Mouse (Mus musculus) liver, embryonic 13.5 days (tissue): ENCODE data around the gene Cfl2. TPM values are rescaled to one million over a fixed set of nuclear protein-coding genes. Genes with fewer than 3 reads are reported as not detected.
A peak's percentile ranks its signal among the peaks of the same experiment; 100 is the strongest.
"Not testable (repeated sequence)": the region's sequence is repeated elsewhere in the genome, so short reads cannot be mapped to it uniquely, and the experiment has no call there.

Source experiments
- ATAC-seq: fragments of 200-750 bp; cut with Nextera tagmentation; 2 replicates; pipeline ENCODE4 v1.8.0; 2017; ENCODE audit warnings: low read depth, mild to moderate bottlenecking, moderate number of reproducible peaks, moderate library complexity
- DNase-seq: peaks from one replicate; pipeline ENCODE4 v3.0.0; 2022
- H3K27ac ChIP-seq: fragments of 300-500 bp; sonication (generic); 2 replicates; pipeline ENCODE4 v1.5.1; 2015; ENCODE audit warnings: moderate library complexity, mild to moderate bottlenecking, inconsistent platforms
- H3K27me3 ChIP-seq: fragments of 300-500 bp; sonication (generic); 2 replicates; pipeline ENCODE4 v1.6.1; 2015; ENCODE audit warnings: mild to moderate bottlenecking, inconsistent platforms
- H3K36me3 ChIP-seq: fragments of 300-500 bp; sonication (generic); 2 replicates; pipeline ENCODE4 v1.6.1; 2015; ENCODE audit warnings: mild to moderate bottlenecking, inconsistent platforms
- H3K4me1 ChIP-seq: fragments of 300-500 bp; sonication (generic); replicated peaks from 2 replicates; pipeline ENCODE4 v1.6.1; 2015; ENCODE audit warnings: inconsistent platforms
- H3K4me2 ChIP-seq: fragments of 300-500 bp; sonication (generic); 2 replicates; pipeline ENCODE4 v1.6.1; 2015; ENCODE audit warnings: inconsistent platforms, mild to moderate bottlenecking, moderate library complexity
- H3K4me3 ChIP-seq: fragments of 300-500 bp; sonication (generic); replicated peaks from 2 replicates; pipeline ENCODE4 v1.5.1; 2015; ENCODE audit warnings: mild to moderate bottlenecking, inconsistent platforms
- H3K9ac ChIP-seq: fragments of 300-500 bp; sonication (generic); 2 replicates; pipeline ENCODE4 v1.6.1; 2015; ENCODE audit warnings: mild to moderate bottlenecking, inconsistent platforms
- H3K9me3 ChIP-seq: fragments of 300-500 bp; sonication (generic); replicated peaks from 2 replicates; pipeline ENCODE4 v1.6.1; 2016; ENCODE audit warnings: inconsistent platforms
- WGBS: fragments of 180-500 bp; shearing (Covaris S2); methylation state at CpG from one replicate; pipeline ENCODE4 v1.1.7; 2015; ENCODE audit not compliant: insufficient replicate concordance; 5-methylcytosine and 5-hydroxymethylcytosine counted together
- polyA plus RNA-seq: library from polyadenylated mRNA; unstranded; fragments of >200 nt; fragmentation: Nextera tagmentation; extraction: Ambion mirVana; gene quantifications from 2 replicates; pipeline ENCODE4 v1.2.1, GENCODE M21; 2015

Gene Cfl2
- 37.1 and 44.2 TPM in 2 replicates for polyA plus RNA-seq

DNA sequence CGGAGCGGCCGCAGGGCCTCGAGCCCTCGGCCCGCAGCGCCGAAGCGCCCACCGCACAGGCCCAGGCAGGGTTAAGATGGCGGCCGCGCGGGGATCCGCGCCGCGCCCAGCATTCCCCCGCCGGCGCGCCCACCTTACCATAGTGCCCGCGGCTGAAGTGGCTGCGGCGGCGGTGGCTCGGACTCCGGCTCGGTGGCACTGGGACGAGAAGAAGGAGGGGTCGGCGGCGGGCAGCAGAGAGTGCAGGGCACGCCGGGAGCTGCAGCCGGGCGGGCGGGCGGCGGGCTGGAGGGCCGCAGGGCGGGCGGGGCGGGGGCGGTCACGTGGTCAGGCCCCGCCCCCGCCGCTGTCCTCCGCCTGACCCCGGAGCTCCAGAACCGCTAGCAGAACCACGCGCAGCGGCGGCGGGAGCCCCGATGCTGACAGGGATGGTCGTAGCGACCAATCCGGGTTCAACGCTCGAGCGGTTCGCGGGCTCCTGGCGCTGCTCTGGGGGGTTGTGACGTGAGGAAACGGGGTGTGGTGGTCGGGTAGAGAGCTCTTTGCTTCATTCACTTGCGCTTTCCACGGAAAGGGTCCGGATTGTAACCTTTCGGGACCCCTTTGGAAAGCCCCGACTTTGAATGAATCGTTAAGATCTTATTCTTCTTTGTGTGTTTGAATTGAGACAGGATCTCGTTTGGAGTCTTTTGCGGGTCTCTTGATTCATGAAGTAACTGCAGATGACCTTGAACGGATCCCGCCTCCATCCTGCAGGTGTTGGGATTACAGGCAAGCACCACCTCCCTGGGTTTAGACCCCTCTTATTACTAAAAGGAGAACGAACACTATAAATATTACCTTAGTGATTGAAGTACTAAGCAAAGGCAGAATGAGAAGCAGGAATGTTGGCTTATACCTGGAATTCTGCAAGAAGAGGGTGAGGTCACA is at the start of gene Cfl2:
Gene Cfl2 (minus strand): TSS at position 272 of the 930 bp plus-strand sequence.
- 1% methylated on average over 60 of the region's 82 CpGs for WGBS
- Histone ChIP-seq H3K9me3 (no peaks in the 10 kb centered on the region), H3K9ac (peak within 1 kb of the TSS; percentile 99), H3K27me3 (no peaks in the 10 kb centered on the region), H3K27ac (peak within 1 kb of the TSS; percentile 95), H3K4me2 (peak within 1 kb of the TSS; percentile 85), H3K4me1 (peaks cover 17% of the 10 kb centered on the region), H3K4me3 (peak within 1 kb of the TSS; percentile 99), H3K36me3 (peaks cover 14% of the 10 kb centered on the region)
- DNase-seq, result peak; percentile 72
- peak; percentile 91 for ATAC-seq

DNA sequence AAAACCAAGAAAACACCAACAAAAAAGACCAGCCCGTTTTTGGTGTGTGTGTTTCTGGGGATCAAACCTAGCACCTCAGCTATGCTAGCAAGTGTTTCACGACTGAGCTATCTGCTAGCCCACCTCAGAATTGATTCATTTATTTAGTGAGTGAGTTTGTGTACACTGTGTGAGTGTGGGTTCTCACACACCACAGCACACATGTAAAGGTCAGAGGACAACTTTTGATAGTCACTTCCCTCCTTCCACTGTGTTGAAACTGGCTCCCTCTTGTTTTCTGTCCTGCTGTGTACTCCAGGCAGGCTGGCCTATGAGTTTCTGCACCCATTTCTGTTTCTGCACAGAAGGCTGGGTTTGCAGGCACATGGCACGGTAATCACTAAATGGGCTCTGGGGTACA is 47.7 kb upstream of the Cfl2 start:
- no peaks in the 10 kb centered on the region for H3K4me1 ChIP-seq
- DNase-seq (no peak), ATAC-seq (no peak)
- no peak overlapping the region for H3K4me3 ChIP-seq
- H3K4me2 ChIP-seq, result no peak overlapping the region
- H3K9ac ChIP-seq, result no peak overlapping the region
- 78% methylated on average over 3 of the region's 3 CpGs for WGBS
- no peaks in the 10 kb centered on the region for H3K9me3 ChIP-seq
- peaks cover 89% of the 10 kb centered on the region for H3K36me3 ChIP-seq
- H3K27ac ChIP-seq, result no peak overlapping the region
- no peaks in the 10 kb centered on the region for H3K27me3 ChIP-seq

DNA sequence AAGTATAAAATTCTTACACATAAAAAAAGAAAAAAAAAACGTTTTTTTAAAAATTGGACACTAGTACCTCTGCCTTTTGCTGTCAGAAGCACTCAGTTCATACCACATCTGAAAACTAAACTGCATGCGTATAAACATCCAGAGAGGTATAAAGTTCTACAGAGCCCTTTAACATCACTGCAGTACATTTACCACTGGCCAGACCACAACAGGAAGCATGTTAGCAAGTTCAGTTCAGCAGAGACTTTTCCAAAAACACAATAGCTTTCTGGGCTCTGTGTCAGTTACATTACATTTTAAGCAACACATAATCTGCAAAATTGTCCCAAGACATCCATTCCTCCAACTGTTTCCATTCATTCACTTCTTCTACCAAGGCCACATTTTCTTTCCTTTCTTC is 29.9 kb upstream of the Cfl2 start:
- H3K4me2 ChIP-seq, H3K27me3 ChIP-seq, H3K4me3 ChIP-seq, H3K9ac ChIP-seq, ATAC-seq, H3K9me3 ChIP-seq, H3K27ac ChIP-seq, DNase-seq, H3K4me1 ChIP-seq: not testable (repeated sequence)
- H3K36me3 ChIP-seq, result peaks cover 51% of the 10 kb centered on the region
- 49% methylated on average over 2 of the region's 2 CpGs for WGBS

DNA sequence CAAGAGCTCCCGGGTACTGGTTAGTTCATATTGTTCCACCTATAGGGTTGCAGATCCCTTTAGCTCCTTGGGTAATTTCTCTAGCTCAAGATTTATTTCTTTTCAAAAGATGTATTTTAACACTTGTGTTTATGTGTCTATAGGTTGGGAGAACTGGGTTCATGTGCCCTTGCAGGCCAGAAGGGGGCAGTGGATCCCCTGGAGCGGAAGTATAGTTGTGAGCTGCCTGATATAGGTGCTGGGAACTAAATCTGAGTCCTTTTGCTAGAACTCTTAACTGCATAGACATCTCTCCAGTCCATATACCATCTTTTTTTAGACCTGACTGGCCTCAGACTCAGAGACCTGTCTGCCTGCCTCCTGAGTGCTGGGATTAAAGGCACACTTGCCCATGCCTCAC is 27.7 kb upstream of the Cfl2 start:
- Histone ChIP-seq H3K9me3 (no peaks in the 10 kb centered on the region), H3K27ac (no peak overlapping the region), H3K9ac (no peak overlapping the region), H3K36me3 (peaks cover 29% of the 10 kb centered on the region), H3K27me3 (no peaks in the 10 kb centered on the region), H3K4me3 (no peak overlapping the region), H3K4me2 (no peak overlapping the region), H3K4me1 (no peaks in the 10 kb centered on the region)
- WGBS, result 87% methylated on average over 2 of the region's 2 CpGs
- no peak for DNase-seq
- ATAC-seq, result no peak

DNA sequence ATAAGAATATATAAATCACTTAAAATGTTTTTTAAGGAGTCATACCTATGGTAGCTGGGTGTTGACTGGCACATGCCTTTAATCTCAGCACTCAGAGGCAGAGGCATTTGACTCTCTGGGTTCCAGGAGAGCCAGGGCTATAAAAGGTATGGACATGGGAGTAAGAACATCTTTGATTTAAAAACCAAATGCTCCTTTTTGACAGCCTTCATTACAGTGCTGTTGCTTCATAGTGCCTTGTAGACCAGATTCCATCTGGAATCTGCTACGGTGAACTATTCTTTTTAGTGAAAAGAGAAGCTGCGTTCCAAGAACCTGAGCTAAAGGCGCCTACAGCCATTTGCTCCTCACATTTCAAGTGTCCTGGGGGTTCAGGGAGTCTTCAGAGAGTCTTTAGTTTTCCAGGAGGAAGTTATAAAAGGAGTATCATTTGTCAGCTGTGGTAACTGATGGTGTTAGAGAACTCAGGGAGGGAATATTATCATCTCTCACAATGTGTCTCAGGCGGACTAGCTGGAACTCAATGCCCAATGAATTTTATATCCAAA is 25.0 kb upstream of the Cfl2 start:
- ATAC-seq (no peak), DNase-seq (no peak)
- 75% methylated on average over 4 of the region's 4 CpGs for WGBS
- Histone ChIP-seq H3K4me2 (no peak overlapping the region), H3K9ac (no peak overlapping the region), H3K9me3 (no peaks in the 10 kb centered on the region), H3K4me1 (no peaks in the 10 kb centered on the region), H3K4me3 (no peak overlapping the region), H3K27me3 (no peaks in the 10 kb centered on the region), H3K27ac (no peak overlapping the region), H3K36me3 (peaks cover 16% of the 10 kb centered on the region)

DNA sequence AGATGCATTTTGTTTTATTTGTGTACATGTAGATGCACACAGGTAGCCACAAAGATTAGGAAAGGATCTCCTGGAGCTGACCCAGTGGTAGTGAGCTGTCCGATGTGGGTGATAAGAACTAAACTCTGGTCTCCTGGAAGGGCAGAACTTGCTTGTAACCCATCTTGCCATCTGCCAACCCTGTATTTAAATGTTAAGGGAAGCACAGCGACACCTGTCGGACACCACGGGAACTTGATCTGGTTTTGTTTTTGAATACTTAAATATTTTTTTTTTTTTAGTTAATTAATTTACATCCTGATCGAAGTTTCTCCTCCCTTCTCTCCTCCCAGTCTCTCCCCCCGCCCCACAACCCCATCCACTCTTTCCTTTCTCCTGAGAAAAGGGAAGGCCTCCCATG is 17.0 kb upstream of the Cfl2 start:
- H3K4me2 ChIP-seq, result no peak overlapping the region
- no peaks in the 10 kb centered on the region for H3K9me3 ChIP-seq
- H3K4me3 ChIP-seq, result no peak overlapping the region
- WGBS, result 5% methylated on average over 6 of the region's 6 CpGs
- no peak overlapping the region for H3K9ac ChIP-seq
- no peak overlapping the region for H3K27ac ChIP-seq
- DNase-seq (peak; percentile 37), ATAC-seq (no peak)
- no peaks in the 10 kb centered on the region for H3K27me3 ChIP-seq
- no peaks in the 10 kb centered on the region for H3K4me1 ChIP-seq
- no peaks in the 10 kb centered on the region for H3K36me3 ChIP-seq

DNA sequence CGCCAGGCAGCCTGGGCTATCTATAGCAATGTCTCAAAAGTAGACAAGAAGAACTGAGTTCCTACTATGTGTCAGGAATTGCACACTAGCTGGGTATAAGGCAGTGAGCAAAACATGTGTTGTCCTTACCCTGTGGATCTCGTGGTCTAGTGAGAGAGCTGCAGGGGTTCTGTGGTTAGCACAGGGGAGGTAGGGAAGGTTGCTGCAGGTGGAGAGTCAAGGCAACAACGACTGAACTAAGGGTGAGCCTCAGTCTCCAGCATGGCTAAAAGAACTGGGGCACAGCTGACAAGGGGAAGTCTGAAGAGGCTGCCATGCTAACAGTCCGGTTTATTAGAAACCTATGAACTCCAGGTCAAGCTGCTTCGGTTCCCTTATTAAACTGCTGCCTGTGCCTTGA is 16.5 kb upstream of the Cfl2 start:
- no peak for ATAC-seq
- Histone ChIP-seq H3K4me1 (no peaks in the 10 kb centered on the region), H3K4me2 (no peak overlapping the region), H3K9ac (no peak overlapping the region), H3K4me3 (no peak overlapping the region), H3K36me3 (no peaks in the 10 kb centered on the region), H3K27me3 (no peaks in the 10 kb centered on the region), H3K27ac (no peak overlapping the region), H3K9me3 (no peaks in the 10 kb centered on the region)
- DNase-seq, result no peak
- 54% methylated on average over 5 of the region's 5 CpGs for WGBS

DNA sequence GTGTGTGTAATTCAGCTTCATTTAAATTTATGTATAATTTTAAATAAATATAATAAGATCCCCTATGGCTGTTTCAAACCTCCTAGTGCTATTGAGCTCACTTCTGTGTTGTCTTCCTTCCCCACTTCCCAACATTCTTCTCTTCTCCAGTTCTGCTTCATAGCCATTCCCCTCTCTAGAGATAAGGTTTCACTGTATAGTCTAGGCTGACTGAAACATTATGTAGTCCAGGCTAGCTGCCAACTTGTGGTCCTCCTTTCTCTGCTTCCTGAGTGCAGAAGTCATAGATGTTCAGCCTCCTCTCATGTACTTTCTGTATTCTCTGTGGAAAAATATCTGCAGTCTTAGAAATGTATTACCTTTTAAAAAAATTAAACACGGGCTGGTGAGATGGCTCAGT is 15.2 kb upstream of the Cfl2 start:
- 50% methylated on average over 1 of the region's 1 CpGs for WGBS
- no peaks in the 10 kb centered on the region for H3K4me1 ChIP-seq
- DNase-seq, result no peak

DNA sequence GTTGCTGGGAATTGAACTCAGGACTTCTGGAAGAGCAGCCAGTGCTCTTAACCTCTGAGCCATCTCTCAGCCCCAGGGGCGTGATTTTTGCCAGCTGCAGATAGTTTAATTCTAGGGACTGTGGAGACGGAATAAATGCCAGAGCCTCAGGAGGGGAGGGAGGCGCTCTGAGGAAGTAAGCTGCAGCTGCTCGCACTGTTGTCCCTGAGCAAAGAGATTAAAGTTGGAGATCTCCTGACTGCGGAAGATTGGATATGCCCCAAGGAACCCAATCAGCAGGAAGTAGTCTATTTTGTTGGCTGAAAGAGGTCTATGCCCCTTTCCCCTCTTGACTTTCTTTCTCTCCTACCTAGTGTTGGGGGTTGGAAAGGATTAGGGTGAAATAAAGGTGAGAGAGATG is 14.2 kb upstream of the Cfl2 start:
- Histone ChIP-seq H3K27me3 (no peaks in the 10 kb centered on the region), H3K27ac (no peak overlapping the region), H3K9me3 (no peaks in the 10 kb centered on the region), H3K36me3 (no peaks in the 10 kb centered on the region), H3K9ac (no peak overlapping the region), H3K4me3 (no peak overlapping the region), H3K4me2 (no peak overlapping the region), H3K4me1 (no peaks in the 10 kb centered on the region)
- ATAC-seq, result no peak
- no peak for DNase-seq
- 29% methylated on average over 5 of the region's 5 CpGs for WGBS

More for the DNA sequence above, 15.2 kb upstream of the Cfl2 start:
- H3K9me3 ChIP-seq, result no peaks in the 10 kb centered on the region
- no peak overlapping the region for H3K27ac ChIP-seq
- H3K4me2 ChIP-seq, result no peak overlapping the region
- ATAC-seq, result no peak
- H3K4me3 ChIP-seq, result no peak overlapping the region
- no peaks in the 10 kb centered on the region for H3K27me3 ChIP-seq
- H3K9ac ChIP-seq, result no peak overlapping the region
- H3K36me3 ChIP-seq, result no peaks in the 10 kb centered on the region

DNA sequence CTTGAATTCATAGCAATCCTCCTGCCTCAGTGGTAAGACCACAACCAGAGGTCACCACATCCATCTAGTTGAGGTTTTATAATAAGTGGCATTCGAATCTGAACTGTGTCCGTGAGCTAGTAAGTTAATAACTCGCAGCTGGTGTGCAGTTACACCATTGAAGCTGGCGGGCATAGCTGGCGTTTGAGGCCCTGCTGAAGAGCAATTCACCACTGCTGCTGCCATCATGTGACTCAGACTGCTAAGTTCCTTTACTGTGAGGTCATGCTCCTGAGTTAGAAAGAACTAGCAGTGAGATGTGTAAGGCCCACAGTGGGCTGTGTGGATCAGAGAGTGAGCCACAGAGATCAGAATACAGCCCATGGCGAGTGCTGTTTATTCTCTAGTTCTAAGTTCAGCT is 12.0 kb upstream of the Cfl2 start:
- ATAC-seq (no peak), DNase-seq (no peak)
- Histone ChIP-seq H3K4me2 (no peak overlapping the region), H3K9ac (no peak overlapping the region), H3K36me3 (no peaks in the 10 kb centered on the region), H3K27me3 (no peaks in the 10 kb centered on the region), H3K4me1 (no peaks in the 10 kb centered on the region), H3K4me3 (no peak overlapping the region), H3K9me3 (no peaks in the 10 kb centered on the region), H3K27ac (no peak overlapping the region)
- 66% methylated on average over 6 of the region's 6 CpGs for WGBS

DNA sequence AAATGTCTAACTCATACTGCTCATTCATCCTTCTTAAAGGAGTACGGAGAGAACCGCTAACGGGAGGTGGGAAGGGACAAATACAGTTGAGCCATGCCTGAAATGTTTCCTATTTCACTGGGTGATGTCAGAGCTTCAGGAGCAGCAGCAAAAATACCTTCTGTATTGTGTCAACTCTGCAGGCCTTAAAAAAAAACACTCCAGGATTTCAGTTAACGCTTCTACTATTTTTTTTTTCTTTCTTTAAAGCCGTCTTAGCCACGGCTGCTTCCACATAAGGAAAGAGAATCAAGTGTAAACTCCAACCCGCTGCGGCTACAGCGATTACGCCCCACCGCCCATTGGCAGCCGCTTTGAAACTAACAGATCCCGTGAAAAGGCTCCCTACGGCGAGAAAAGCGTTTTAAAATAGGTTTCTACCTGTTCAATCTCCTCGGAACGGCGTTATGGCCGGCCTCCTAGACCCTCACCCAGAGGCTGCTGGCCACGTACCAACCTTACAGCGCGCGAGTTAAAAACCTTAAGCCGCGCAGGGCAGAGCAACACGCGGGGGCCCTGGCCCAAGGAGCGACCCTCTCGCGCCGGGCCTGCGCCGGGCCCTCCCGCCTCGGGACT is 579 bp downstream of the Cfl2 start:
- H3K9me3 ChIP-seq, result no peaks in the 10 kb centered on the region
- H3K36me3 ChIP-seq, result peaks cover 21% of the 10 kb centered on the region
- no peaks in the 10 kb centered on the region for H3K27me3 ChIP-seq
- under 1% methylated on average over 36 of the region's 36 CpGs for WGBS
- H3K4me2 ChIP-seq, result peak overlapping the region; percentile 85
- ATAC-seq, result peak; percentile 45
- peak overlapping the region; percentile 99 for H3K9ac ChIP-seq
- H3K27ac ChIP-seq, result peak overlapping the region; percentile 95
- DNase-seq, result peak; percentile 40
- H3K4me1 ChIP-seq, result peaks cover 17% of the 10 kb centered on the region
- H3K4me3 ChIP-seq, result peak overlapping the region; percentile 99
